37 mouse cellular contexts compared by ENCODE assay signal in the genomic region with DNA sequence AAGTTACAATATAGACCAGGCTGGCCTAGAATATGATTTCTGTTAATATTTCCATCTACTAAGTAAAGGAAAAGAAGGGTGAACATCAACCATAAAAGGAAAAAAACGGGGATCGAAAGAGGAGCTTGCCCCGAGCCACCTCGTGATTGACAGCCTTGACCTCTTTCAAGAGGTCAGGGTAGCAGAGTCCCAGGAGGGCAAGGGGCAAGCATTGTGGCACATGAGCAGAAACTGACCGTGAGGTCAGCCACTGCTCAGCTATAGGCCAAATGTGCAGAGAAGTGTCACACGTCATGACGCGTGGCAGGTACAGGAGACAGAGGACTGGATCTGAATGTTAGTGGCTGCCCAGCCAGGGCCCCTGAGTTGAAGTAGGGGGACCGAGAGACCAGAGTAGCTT. TPM values are rescaled to one million over a fixed set of nuclear protein-coding genes. Genes with fewer than 3 reads are reported as not detected.
"Had no signal": no experiment of that assay in that cellular context is flagged by ENCODE, and none has a peak within 500 bp of the region (broad histone marks: within the 10 kb centered on the region; RNA-seq: fewer than 3 reads in every experiment).

No protein-coding gene starts in this region.

- H3K9ac ChIP-seq: forebrain, postnatal 0 days; heart, embryonic 12.5 days; hindbrain, embryonic 12.5 days; hindbrain, embryonic 14.5 days; intestine, embryonic 15.5 days; limb, embryonic 12.5 days; liver, embryonic 15.5 days had no signal

- H3K36me3 ChIP-seq: hindbrain, embryonic 12.5 days; liver, embryonic 15.5 days had no signal

- H3K27ac ChIP-seq: heart, embryonic 10.5 days; hindbrain, embryonic 10.5 days; hindbrain, embryonic 12.5 days; hindbrain, embryonic 14.5 days; intestine, embryonic 15.5 days; limb, embryonic 10.5 days; limb, embryonic 12.5 days; liver, embryonic 15.5 days had no signal

- H3K27me3 ChIP-seq: hindbrain, embryonic 12.5 days; intestine, embryonic 15.5 days; limb, embryonic 12.5 days; liver, embryonic 15.5 days had no signal

- ATAC-seq: forebrain, postnatal 0 days; hindbrain, embryonic 16.5 days; inflammation-experienced regulatory T-cells, adult 6 months; intestine, embryonic 15.5 days; intestine, postnatal 0 days had no signal

- H3K4me1 ChIP-seq: intestine, embryonic 15.5 days; limb, embryonic 12.5 days had no signal

- DNase-seq: forebrain, postnatal 0 days; gastrocnemius, postnatal 25 days; heart, adult 18-20 months; heart, postnatal 10 days; heart, postnatal 4 days; kidney, adult 18-20 months; kidney, adult 8-10 months; kidney, postnatal 10 days; kidney, postnatal 36 days; layer of hippocampus, adult 9-11 months; layer of hippocampus, postnatal 36 days had no signal

- H3K4me3 ChIP-seq: heart, embryonic 10.5 days; heart, embryonic 12.5 days; hindbrain, embryonic 10.5 days; hindbrain, embryonic 12.5 days; intestine, embryonic 15.5 days; limb, embryonic 10.5 days; limb, embryonic 12.5 days; liver, embryonic 15.5 days had no signal

- H3K4me2 ChIP-seq: heart, embryonic 12.5 days; hindbrain, embryonic 12.5 days; hindbrain, embryonic 14.5 days; intestine, embryonic 15.5 days; limb, embryonic 12.5 days; liver, embryonic 15.5 days had no signal

- H3K9me3 ChIP-seq: heart, embryonic 12.5 days; hindbrain, embryonic 10.5 days; hindbrain, embryonic 12.5 days; intestine, embryonic 15.5 days; limb, embryonic 10.5 days; limb, embryonic 12.5 days; liver, embryonic 15.5 days had no signal

RNA-seq across cellular contexts. Expression of a gene that starts 42.6 kb away (rescaled TPM):
- total RNA-seq: forebrain, postnatal 0 days; gastrocnemius, adult 18-20 months; gastrocnemius, adult 8-10 months; gastrocnemius, postnatal 25 days; gastrocnemius, postnatal 4 days; granulocyte monocyte progenitor cell, adult 5-6 weeks; heart, postnatal 10 days; heart, postnatal 25 days; layer of hippocampus, adult 18-20 months; layer of hippocampus, adult 8-10 months; layer of hippocampus, postnatal 14 days; layer of hippocampus, postnatal 36 days; left cerebral cortex, adult 18-20 months; left cerebral cortex, postnatal 14 days; left cerebral cortex, postnatal 36 days had no signal
- polyA plus RNA-seq: forebrain, postnatal 0 days; heart, embryonic 10.5 days; heart, embryonic 12.5 days; hindbrain, embryonic 10.5 days; hindbrain, embryonic 12.5 days; hindbrain, embryonic 16.5 days; intestine, embryonic 15.5 days; intestine, postnatal 0 days; kidney, embryonic 14.5 days; kidney, embryonic 16.5 days; limb, embryonic 10.5 days; limb, embryonic 12.5 days; limb, embryonic 14.5 days had no signal

RNA-seq across cellular contexts. Expression of a gene that starts 43.1 kb away (rescaled TPM):
- total RNA-seq: granulocyte monocyte progenitor cell, adult 5-6 weeks had no signal
